Mouse (Mus musculus): ENCODE measurements around the gene Pbx1.

Gene Pbx1

DNA sequence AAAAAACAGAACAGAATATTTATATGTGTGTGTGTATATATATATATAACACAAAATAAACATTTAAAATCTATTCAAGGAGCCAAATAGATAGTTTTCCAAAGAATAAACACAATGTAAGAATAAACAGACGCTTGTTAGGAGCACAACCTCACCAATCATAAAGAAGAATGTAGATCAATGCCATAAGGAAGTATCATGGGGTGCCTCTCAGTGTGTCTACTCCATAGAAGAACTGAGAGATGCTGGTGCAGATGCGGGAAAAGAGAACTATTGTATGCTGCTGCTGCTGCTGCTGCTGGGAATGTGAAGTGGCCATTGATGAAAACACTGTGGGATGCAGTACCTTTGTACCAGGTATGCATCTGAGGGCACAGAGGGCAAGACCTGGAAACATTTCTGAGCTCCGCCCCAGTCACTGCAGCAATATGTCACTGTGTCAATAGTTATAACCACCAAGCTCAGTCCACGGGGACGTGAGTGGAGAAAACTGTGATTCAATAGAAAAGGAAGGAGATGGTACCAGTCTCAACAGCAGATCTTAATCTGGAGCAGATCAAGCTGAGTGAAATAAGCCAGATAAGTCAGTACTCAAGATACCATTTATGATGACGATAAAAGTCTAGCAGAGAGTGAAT lies 361.7 kb downstream of the Pbx1 start:
- no peak for DNase-seq (ENCODE audit: low read depth)

DNA sequence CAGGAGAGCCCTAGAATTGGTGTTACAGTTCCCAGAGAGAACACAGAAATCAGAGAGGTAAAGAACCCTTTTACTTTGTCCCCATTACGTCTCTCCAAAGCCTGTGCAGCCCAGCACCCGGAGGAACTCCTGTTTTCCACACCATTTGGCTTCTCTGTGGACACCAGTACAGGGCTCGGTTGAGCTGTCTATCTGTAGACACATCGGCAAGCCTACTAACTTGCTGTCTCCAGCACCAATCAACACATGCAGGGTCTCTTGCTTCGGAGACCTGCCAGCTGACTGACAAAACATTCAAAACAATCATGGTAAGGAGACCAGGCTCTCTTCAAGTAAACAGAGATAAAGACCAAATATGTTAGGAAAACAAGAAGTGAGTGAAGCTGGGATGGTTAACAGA lies 362.3 kb downstream of the Pbx1 start:
- no peak for DNase-seq (ENCODE audit: low read depth)
